Mouse (Mus musculus) spleen, adult 2 months (tissue): ENCODE results near the gene Tmem210. TPM values are rescaled to one million over a fixed set of nuclear protein-coding genes. Genes with fewer than 3 reads are reported as not detected.

Source experiments
- DNase-seq, 2 experiments: peaks; one replicate each; pipeline versions ENCODE4 v3.0.0 to v3.0.0-alpha.2; 2012 to 2021; ENCODE audit warnings: low spot score in 2 of 2, low read depth in 1 of 2
- H3K27ac ChIP-seq: fragments of 200-500 bp; 2 replicates; pipeline ENCODE4 v1.5.1; 2012; ENCODE audit warnings: low read length, inconsistent platforms; ENCODE audit not compliant: insufficient read depth
- H3K27me3 ChIP-seq: fragments of 200-500 bp; 2 replicates; pipeline ENCODE4 v1.6.1; 2012; ENCODE audit warnings: mild to moderate bottlenecking, moderate library complexity, low read length, inconsistent platforms; ENCODE audit not compliant: control insufficient read depth, insufficient read depth
- H3K36me3 ChIP-seq: fragments of 200-500 bp; 2 replicates; pipeline ENCODE4 v1.6.1; 2012; ENCODE audit warnings: mild to moderate bottlenecking, low read length, inconsistent platforms; ENCODE audit not compliant: control insufficient read depth, insufficient read depth
- H3K4me1 ChIP-seq: fragments of 200-500 bp; 2 replicates; pipeline ENCODE4 v1.6.1; 2011; ENCODE audit warnings: inconsistent platforms; ENCODE audit not compliant: control insufficient read depth, insufficient read depth, insufficient read length
- H3K4me3 ChIP-seq: fragments of 200-500 bp; 2 replicates; pipeline ENCODE4 v1.5.1; 2011; ENCODE audit warnings: mild to moderate bottlenecking, inconsistent platforms; ENCODE audit not compliant: insufficient read depth, insufficient read length; ENCODE audit errors: extremely low read depth
- CTCF ChIP-seq: fragments of 200-500 bp; IDR thresholded peaks from 2 replicates; pipeline ENCODE4 v1.5.1; 2011; ENCODE audit warnings: mild to moderate bottlenecking, inconsistent platforms; ENCODE audit not compliant: insufficient read depth, insufficient read length, insufficient replicate concordance; ENCODE audit errors: extremely low read depth
- POLR2A ChIP-seq: fragments of 200-500 bp; IDR thresholded peaks from 2 replicates; pipeline ENCODE4 v1.6.1; 2011; ENCODE audit warnings: low read depth, low read length, inconsistent platforms
- WGBS: fragments of 180-500 bp; shearing (Covaris S2); methylation state at CpG from one replicate; pipeline ENCODE4 v1.1.7; 2018; 5-methylcytosine and 5-hydroxymethylcytosine counted together
- polyA plus RNA-seq: library from polyadenylated mRNA; depleted of rRNA; stranded (reverse); fragments of >200 nt; gene quantifications from 2 replicates; pipeline ENCODE4 v1.2.3, GENCODE M21; 2012

The Tmem210 gene
- polyA plus RNA-seq, 1 experiment: not detected

DNA sequence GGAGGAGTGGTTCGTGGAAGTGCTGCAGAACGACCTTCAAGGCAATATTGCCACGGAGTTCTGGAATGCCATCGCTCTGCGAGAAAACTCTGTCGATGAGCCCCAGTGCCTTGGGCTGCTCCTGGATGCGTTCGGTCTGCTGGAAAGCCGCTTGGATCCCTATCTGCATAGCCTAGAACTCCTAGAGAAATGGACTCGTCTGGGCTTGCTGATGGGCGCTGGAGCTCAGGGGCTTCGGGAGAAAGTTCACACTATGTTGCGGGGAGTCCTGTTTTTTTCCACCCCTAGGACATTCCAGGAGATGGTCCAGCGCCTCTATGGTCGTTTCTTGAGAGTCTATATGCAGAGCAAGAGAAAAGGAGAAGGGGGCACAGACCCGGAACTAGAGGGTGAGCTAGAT lies 14.9 kb upstream of the Tmem210 start:
- WGBS: 34% methylated on average over 16 of the region's 16 CpGs
- no peak for DNase-seq
- peaks cover 3% of the 10 kb centered on the region; the same call in 1 of the 2 replicates for H3K4me1 ChIP-seq
- H3K4me3 ChIP-seq: peak overlapping the region; percentile 78
- peak overlapping the region; percentile 3; the same call in 1 of the 2 replicates for H3K27ac ChIP-seq
- no peak for TF ChIP-seq POLR2A
- TF ChIP-seq CTCF: no peak
- H3K36me3 ChIP-seq: peaks cover 19% of the 10 kb centered on the region
- H3K27me3 ChIP-seq: no peaks in the 10 kb centered on the region

DNA sequence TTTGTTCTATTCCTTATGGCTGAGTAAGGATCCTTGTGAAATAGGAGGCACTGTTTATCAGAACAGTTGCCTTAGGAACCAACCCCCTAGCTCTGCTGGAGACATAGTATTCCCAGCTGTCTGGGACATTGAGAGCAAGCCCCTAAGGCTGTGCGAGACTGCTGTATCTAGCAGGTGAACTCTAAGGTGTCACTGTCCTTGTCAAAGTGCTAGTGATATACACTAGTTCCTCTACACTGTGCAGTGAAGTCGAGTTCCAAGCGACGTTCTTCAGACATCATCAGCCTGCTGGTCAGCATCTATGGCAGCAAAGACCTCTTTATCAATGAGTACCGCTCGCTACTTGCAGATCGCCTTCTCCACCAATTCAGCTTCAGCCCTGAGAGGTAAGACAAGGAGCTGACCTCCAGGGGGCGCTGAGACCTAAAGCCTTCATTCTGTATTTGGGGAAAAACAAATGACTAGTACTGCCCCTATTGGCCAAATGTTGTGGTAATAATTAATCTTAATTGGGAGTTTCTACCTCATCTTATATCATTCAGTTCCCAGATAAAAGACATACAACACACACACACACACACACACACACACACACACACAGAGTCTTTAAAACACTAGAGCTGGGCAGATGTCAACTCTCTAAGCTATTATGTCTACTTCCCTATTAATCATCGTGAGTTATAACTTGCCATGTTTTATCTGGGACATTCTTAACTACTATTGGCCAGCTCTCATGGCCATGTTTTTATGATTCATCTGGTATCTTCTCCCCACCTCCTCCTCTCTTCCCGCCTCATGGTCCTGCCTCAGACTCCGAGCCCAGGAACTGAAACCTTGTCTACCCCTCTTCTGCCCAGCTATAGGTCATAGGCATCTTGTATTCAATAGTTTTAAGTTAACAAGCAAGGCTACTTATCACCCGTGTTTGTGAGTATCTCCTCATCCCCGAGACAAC lies 8.7 kb upstream of the Tmem210 start:
- TF ChIP-seq POLR2A (no peak), CTCF (peak; percentile 69; the same call in 1 of the 2 replicates)
- H3K4me1 ChIP-seq: no peaks in the 10 kb centered on the region
- H3K4me3 ChIP-seq: no peak overlapping the region
- DNase-seq: peak; percentile 69 to 74
- H3K27me3 ChIP-seq: no peaks in the 10 kb centered on the region
- peaks cover 36% of the 10 kb centered on the region for H3K36me3 ChIP-seq
- WGBS: 69% methylated on average over 13 of the region's 13 CpGs
- H3K27ac ChIP-seq: no peak overlapping the region

DNA sequence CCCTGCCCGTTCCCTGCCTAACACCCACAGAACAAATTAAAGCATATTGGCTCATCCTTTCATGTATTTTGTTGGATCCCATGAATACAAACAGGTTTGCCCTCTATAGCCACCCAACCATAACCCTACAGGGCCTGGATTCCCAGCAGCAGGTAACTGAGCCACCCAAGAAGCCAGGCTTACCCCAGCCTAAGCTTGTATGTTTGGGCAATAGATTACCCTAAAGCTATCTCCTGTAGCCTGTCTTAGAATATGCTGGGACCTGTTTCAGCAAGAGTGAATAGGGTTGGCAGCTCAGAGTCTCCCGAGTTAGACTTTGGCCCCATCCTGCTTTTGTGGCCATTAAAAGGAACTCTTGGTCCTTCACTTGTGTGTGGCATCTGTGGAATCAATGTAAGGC lies 2.4 kb upstream of the Tmem210 start:
- no peak for DNase-seq
- Histone ChIP-seq H3K4me1 (no peaks in the 10 kb centered on the region), H3K4me3 (no peak overlapping the region), H3K36me3 (peaks cover 23% of the 10 kb centered on the region), H3K27me3 (no peaks in the 10 kb centered on the region), H3K27ac (no peak overlapping the region)
- no peak for TF ChIP-seq POLR2A
- no peak for TF ChIP-seq CTCF
- 90% methylated on average over 2 of the region's 2 CpGs for WGBS

DNA sequence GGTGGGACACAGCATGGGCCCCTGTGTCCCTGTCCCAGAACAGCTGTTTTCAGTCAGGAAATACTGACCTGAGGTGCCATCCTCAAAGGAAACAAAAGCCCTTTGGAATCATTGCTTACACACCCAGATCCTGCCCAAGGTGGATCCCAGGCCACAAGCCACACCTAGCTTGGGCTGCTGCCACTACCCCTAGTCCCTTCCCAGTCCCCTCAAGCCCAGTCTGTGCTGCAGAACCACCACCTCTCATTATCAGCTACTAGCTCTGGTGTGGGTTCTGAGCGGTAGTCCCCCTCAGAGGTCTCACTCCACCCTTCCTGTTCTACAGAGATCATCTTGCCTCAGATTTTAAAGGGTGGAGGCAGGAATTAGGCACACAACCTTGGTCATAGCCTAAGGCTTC lies 1.6 kb upstream of the Tmem210 start:
- H3K27ac ChIP-seq: no peak overlapping the region
- peaks cover 20% of the 10 kb centered on the region for H3K36me3 ChIP-seq
- H3K4me1 ChIP-seq: no peaks in the 10 kb centered on the region
- WGBS: 70% methylated on average over 1 of the region's 1 CpGs
- no peak overlapping the region for H3K4me3 ChIP-seq
- H3K27me3 ChIP-seq: peaks cover 1% of the 10 kb centered on the region; the same call in 1 of the 2 replicates
- TF ChIP-seq CTCF (no peak), POLR2A (no peak)
- DNase-seq: no peak

DNA sequence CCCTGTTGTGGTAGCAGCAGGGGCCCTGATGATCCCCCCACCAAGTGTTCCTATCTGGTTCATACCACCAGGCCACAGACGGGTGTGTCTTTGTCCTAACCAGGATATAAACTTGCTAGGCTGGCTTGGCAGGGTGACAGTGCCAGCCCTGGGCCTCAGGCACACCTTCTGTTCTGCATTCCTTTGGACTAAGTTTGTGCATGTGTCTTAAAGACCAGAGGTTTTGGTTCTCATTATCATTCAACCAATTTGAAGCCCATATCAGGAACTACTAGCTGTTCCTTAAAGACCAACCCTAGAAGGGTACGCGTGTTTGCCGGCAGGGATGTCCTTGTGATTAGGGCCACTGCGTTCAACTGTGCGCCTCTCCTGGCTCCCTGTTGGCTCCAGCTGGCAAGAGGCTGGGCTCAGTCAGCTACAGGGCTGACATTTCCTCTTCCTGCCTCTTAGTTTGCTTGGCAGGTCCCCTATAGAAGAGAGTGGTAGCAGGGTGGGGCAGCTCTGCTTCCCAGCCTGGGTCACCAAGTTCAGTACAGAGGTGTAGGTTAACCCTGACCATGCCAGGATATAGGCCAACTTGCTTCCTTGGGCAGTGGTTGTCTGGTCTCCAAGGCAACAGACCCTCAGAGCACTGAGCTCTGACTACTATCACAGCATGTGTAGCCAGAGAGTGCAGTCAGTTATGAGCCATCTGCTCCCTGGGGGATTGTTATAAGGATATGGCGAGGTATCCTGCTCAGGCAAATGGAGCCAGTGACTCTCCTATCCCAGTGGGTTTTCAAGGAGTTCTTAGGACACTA lies 908 bp upstream of the Tmem210 start:
- Histone ChIP-seq H3K27me3 (peaks cover 5% of the 10 kb centered on the region), H3K4me3 (no peak overlapping the region), H3K4me1 (0 out of 2 replicates have a peak, but pooled peaks cover 2% of the 10 kb centered on the region), H3K36me3 (peaks cover 19% of the 10 kb centered on the region), H3K27ac (no peak overlapping the region)
- TF ChIP-seq CTCF: no peak
- TF ChIP-seq POLR2A: no peak
- no peak for DNase-seq
- WGBS: 39% methylated on average over 7 of the region's 7 CpGs

DNA sequence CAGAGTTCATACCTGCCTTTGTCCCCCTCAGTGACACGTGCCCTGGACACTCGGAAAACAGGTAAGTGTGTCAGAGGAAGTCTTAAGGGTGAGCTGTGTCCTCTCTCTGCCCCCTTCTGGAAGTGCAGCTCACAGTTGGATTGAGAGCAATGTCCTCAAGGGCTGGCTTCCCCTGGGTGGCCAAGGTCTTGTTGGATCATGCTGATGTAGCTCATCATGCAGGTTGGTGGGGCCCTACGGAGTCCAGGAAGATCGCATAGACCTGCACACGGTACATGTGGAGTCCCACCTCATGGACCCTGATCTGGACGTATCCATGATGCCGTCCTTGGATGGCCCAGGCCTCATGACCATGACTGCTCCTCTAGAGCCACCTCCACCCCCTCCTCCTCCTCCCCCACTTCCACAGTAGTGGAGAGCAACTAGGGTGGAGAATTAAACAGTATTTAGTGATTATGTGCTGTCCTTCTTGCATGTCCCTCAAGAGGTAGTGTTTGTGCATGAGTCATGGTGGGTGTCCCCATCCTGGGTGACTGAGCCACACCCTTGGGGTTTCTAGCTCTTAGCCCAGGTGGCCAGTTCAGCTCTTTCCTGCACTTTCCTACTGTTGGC lies 895 bp downstream of the Tmem210 start:
- no peak overlapping the region for H3K27ac ChIP-seq
- H3K4me3 ChIP-seq: no peak overlapping the region
- H3K36me3 ChIP-seq: peaks cover 15% of the 10 kb centered on the region
- H3K4me1 ChIP-seq: 0 out of 2 replicates have a peak, but pooled peaks cover 3% of the 10 kb centered on the region
- no peak for DNase-seq
- peaks cover 9% of the 10 kb centered on the region for H3K27me3 ChIP-seq
- 80% methylated on average over 7 of the region's 7 CpGs for WGBS
- no peak for TF ChIP-seq POLR2A
- no peak for TF ChIP-seq CTCF
